ENCODE assay signal across 8 mouse cellular contexts in genomic region chr11:106515079-106515745, GRCm38 (mm10). TPM values are rescaled to one million over a fixed set of nuclear protein-coding genes. Genes with fewer than 3 reads are reported as not detected.
DNase-seq lines count a peak whose midpoint lies in the region; ATAC-seq and TF ChIP-seq lines count a peak whose summit lies in the region.

No protein-coding gene starts in this region.

- intact Hi-C loops in left cerebral cortex, adult 2 months (cut with DNase I), result no loop called here
- intact Hi-C loops in left cerebral cortex, postnatal 4 days (cut with DNase I), result no loop called here
- intact Hi-C loops in gastrocnemius, postnatal 36 days (cut with DNase I), result no loop called here

- H3K4me2 ChIP-seq in limb, embryonic 14.5 days (replicated peaks; ENCODE audit: low read depth, low read length, severe bottlenecking), result no peak overlapping the region
- H3K4me2 ChIP-seq in neural tube, embryonic 14.5 days (ENCODE audit: low read depth, low read length), result no peak overlapping the region
- no peak overlapping the region for H3K4me2 ChIP-seq in heart, embryonic 12.5 days

- TF ChIP-seq POLR2A in cortical plate, adult 2 months (IDR thresholded peaks at IDR 0.05; ENCODE audit: extremely low read depth, insufficient read depth, low read length), result no peak
- TF ChIP-seq POLR2A in limb, embryonic 14.5 days (IDR thresholded peaks at IDR 0.05; ENCODE audit: borderline replicate concordance, extremely low read depth, insufficient read depth, insufficient read length), result no peak

- peak in 1 of 2 experiments; percentile 35 for DNase-seq in left cerebral cortex, adult 2 months (ENCODE audit: extremely low spot score in 1 of 2, low spot score in 2 of 2)
- DNase-seq in left cerebral cortex, postnatal 4 days, result no peak
- peak; percentile 42 for DNase-seq in limb, embryonic 14.5 days (ENCODE audit: low spot score)
- no peak for DNase-seq in MN1 (ENCODE audit: low spot score)
- no peak for DNase-seq in gastrocnemius, postnatal 36 days

- H3K9me3 ChIP-seq in limb, embryonic 14.5 days (ENCODE audit: control insufficient read depth, low read length), result no peaks in the 10 kb centered on the region
- H3K9me3 ChIP-seq in neural tube, embryonic 14.5 days (ENCODE audit: control insufficient read depth, low read length), result no peaks in the 10 kb centered on the region
- H3K9me3 ChIP-seq in heart, embryonic 12.5 days (replicated peaks), result no peaks in the 10 kb centered on the region

- H3K4me3 ChIP-seq in left cerebral cortex, adult 2 months, result no peak overlapping the region
- H3K4me3 ChIP-seq in cortical plate, adult 2 months (ENCODE audit: insufficient read depth, low read length), result no peak overlapping the region
- no peak overlapping the region for H3K4me3 ChIP-seq in limb, embryonic 14.5 days (replicated peaks; ENCODE audit: low read length)
- H3K4me3 ChIP-seq in neural tube, embryonic 14.5 days (ENCODE audit: low read depth, low read length), result no peak overlapping the region
- H3K4me3 ChIP-seq in heart, embryonic 12.5 days, result no peak overlapping the region

- no peaks in the 10 kb centered on the region for H3K27me3 ChIP-seq in limb, embryonic 14.5 days (ENCODE audit: control insufficient read depth, insufficient read depth, low read length)
- no peaks in the 10 kb centered on the region for H3K27me3 ChIP-seq in neural tube, embryonic 14.5 days (ENCODE audit: control insufficient read depth, insufficient read depth, low read length)
- H3K27me3 ChIP-seq in heart, embryonic 12.5 days (replicated peaks), result no peaks in the 10 kb centered on the region

- peak; percentile 45; the same call in 1 of the 2 replicates for ATAC-seq in limb, embryonic 14.5 days (ENCODE audit: low FRiP score, low read depth)
- peak; percentile 60; the same call in 1 of the 2 replicates for ATAC-seq in neural tube, embryonic 14.5 days (ENCODE audit: low read depth)
- no peak for ATAC-seq in heart, embryonic 12.5 days (ENCODE audit: insufficient number of reproducible peaks, low FRiP score)

- H3K9ac ChIP-seq in limb, embryonic 14.5 days (ENCODE audit: low read depth, low read length, severe bottlenecking), result 0 out of 2 replicates have a peak overlapping the region, but pooled peaks have one; percentile 38
- 0 out of 2 replicates have a peak overlapping the region, but pooled peaks have one; percentile 0 for H3K9ac ChIP-seq in neural tube, embryonic 14.5 days (replicated peaks; ENCODE audit: low read depth, low read length)
- no peak overlapping the region for H3K9ac ChIP-seq in heart, embryonic 12.5 days

- peaks cover 25% of the 10 kb centered on the region for H3K36me3 ChIP-seq in limb, embryonic 14.5 days (ENCODE audit: control insufficient read depth, insufficient read depth, low read length)
- no peaks in the 10 kb centered on the region for H3K36me3 ChIP-seq in neural tube, embryonic 14.5 days (ENCODE audit: control insufficient read depth, insufficient read depth, low read length)
- peaks cover 19% of the 10 kb centered on the region for H3K36me3 ChIP-seq in heart, embryonic 12.5 days

- 58% methylated on average over 16 of the region's 16 CpGs for WGBS in limb, embryonic 14.5 days
- WGBS in neural tube, embryonic 14.5 days, result 54% methylated on average over 16 of the region's 16 CpGs
- WGBS in heart, embryonic 12.5 days, result 68% methylated on average over 16 of the region's 16 CpGs

- H3K27ac ChIP-seq in left cerebral cortex, adult 2 months, result peak overlapping the region; percentile 80
- H3K27ac ChIP-seq in cortical plate, adult 2 months (ENCODE audit: insufficient read depth, low read length), result peak overlapping the region; percentile 72
- H3K27ac ChIP-seq in limb, embryonic 14.5 days (replicated peaks; ENCODE audit: low read depth, low read length), result no peak overlapping the region
- H3K27ac ChIP-seq in neural tube, embryonic 14.5 days (ENCODE audit: low read depth, low read length), result no peak overlapping the region
- H3K27ac ChIP-seq in heart, embryonic 12.5 days (ENCODE audit: poor library complexity, severe bottlenecking), result no peak overlapping the region

- no peak for TF ChIP-seq CTCF in left cerebral cortex, adult 2 months (IDR thresholded peaks at IDR 0.05)
- TF ChIP-seq CTCF in cortical plate, adult 2 months (IDR thresholded peaks at IDR 0.05; ENCODE audit: extremely low read depth, insufficient read depth, low read length), result no peak

- peaks cover 12% of the 10 kb centered on the region for H3K4me1 ChIP-seq in cortical plate, adult 2 months (ENCODE audit: control insufficient read depth, insufficient read depth, low read length)
- H3K4me1 ChIP-seq in limb, embryonic 14.5 days (ENCODE audit: control insufficient read depth, insufficient read depth, low read length), result peaks cover 9% of the 10 kb centered on the region
- H3K4me1 ChIP-seq in neural tube, embryonic 14.5 days (ENCODE audit: control insufficient read depth, insufficient read depth, low read length), result peaks cover 6% of the 10 kb centered on the region; the same call in 1 of the 2 replicates
- H3K4me1 ChIP-seq in heart, embryonic 12.5 days (replicated peaks), result peaks cover 30% of the 10 kb centered on the region

RNA-seq across cellular contexts. Expression of gene Ern1, which starts 27.6 kb away (rescaled TPM):
- total RNA-seq in left cerebral cortex, adult 2 months (2021), result 10 to 100 TPM; 10.4 to 11.3 TPM
- 10 to 100 TPM; 10.7 to 12.9 TPM for total RNA-seq in left cerebral cortex, postnatal 4 days (2021)
- polyA plus RNA-seq in cortical plate, adult 2 months (2012; rRNA removed), result 6.2 and 6.5 TPM in 2 replicates
- polyA plus RNA-seq in limb, embryonic 14.5 days (2012; rRNA removed), result 12.5 and 15.1 TPM in 2 replicates
- polyA plus RNA-seq in limb, embryonic 14.5 days (2014; fragmentation: Nextera tagmentation; extraction: Ambion mirVana), result 6.4 and 7.8 TPM in 2 replicates
- polyA plus RNA-seq in neural tube, embryonic 14.5 days (2014; fragmentation: Nextera tagmentation; extraction: Ambion mirVana), result 7.4 and 7.6 TPM in 2 replicates
- total RNA-seq in gastrocnemius, postnatal 36 days (2021), result 1 to 10 TPM; 5.2 to 8.1 TPM
- 5.7 and 6.9 TPM in 2 replicates for polyA plus RNA-seq in heart, embryonic 12.5 days (2016; fragmentation: Nextera tagmentation; extraction: Ambion mirVana)

Comparison
In these comparisons a context has a peak if more than half of its experiments do, and no peak if none do; other contexts are left out.
1. H3K27ac ChIP-seq: peak in left cerebral cortex, adult 2 months (single experiment) and cortical plate, adult 2 months (single experiment); none in limb, embryonic 14.5 days (single experiment), neural tube, embryonic 14.5 days (single experiment) and heart, embryonic 12.5 days (single experiment).